Mouse (Mus musculus) ES-E14 (cell line): ENCODE data around the gene Fbxl5. TPM values are rescaled to one million over a fixed set of nuclear protein-coding genes. Genes with fewer than 3 reads are reported as not detected.

ENCODE experiments used
- DNase-seq: peaks from one replicate; pipeline ENCODE4 v3.0.0-alpha.2; 2013; ENCODE audit warnings: low read depth, low spot score
- H3K27ac ChIP-seq: 2 replicates; pipeline ENCODE4 v1.5.1; 2012; ENCODE audit warnings: low read depth, mild to moderate bottlenecking, low read length, moderate library complexity, mixed read lengths; ENCODE audit not compliant: poor library complexity, insufficient read depth, severe bottlenecking
- H3K36me3 ChIP-seq: 2 replicates; pipeline ENCODE4 v1.6.1; 2012; ENCODE audit warnings: mild to moderate bottlenecking, low read length, moderate library complexity, mixed read lengths; ENCODE audit not compliant: control insufficient read depth, poor library complexity, insufficient read depth, severe bottlenecking
- H3K4me1 ChIP-seq, 2 experiments: fragments of 150-350 bp in 1 of 2; sonication (generic) in 1 of 2; 2 replicates each; pipeline ENCODE4 v1.6.1; 2012; ENCODE audit warnings: low read length in 2 of 2, mild to moderate bottlenecking in 1 of 2, mixed read lengths in 1 of 2; ENCODE audit not compliant: control insufficient read depth in 2 of 2, insufficient read depth in 2 of 2, poor library complexity in 1 of 2
- H3K4me3 ChIP-seq, 2 experiments: fragments of 150-350 bp in 1 of 2; sonication (generic) in 1 of 2; 2 replicates each; pipeline ENCODE4 v1.5.1; 2012; ENCODE audit warnings: low read length in 2 of 2, low read depth in 1 of 2, mild to moderate bottlenecking in 1 of 2, mixed read lengths in 1 of 2; ENCODE audit not compliant: insufficient read depth in 1 of 2, poor library complexity in 1 of 2, severe bottlenecking in 1 of 2
- H3K9ac ChIP-seq: 2 replicates; pipeline ENCODE4 v1.6.1; 2012; ENCODE audit warnings: low read depth, mild to moderate bottlenecking, low read length, mixed read lengths; ENCODE audit not compliant: poor library complexity, insufficient read depth, severe bottlenecking
- H3K9me3 ChIP-seq: fragments of 150-350 bp; sonication (generic); 2 replicates; pipeline ENCODE4 v1.6.1; 2012; ENCODE audit warnings: low read depth, mild to moderate bottlenecking, low read length; ENCODE audit not compliant: control insufficient read depth, insufficient read depth
- CHD2 ChIP-seq: IDR thresholded peaks from 2 replicates; pipeline ENCODE4 v1.6.1; 2014; ENCODE audit warnings: mild to moderate bottlenecking, low read depth, low read length, inconsistent platforms
- HCFC1 ChIP-seq: IDR thresholded peaks from 2 replicates; pipeline ENCODE4 v1.6.1; 2012; ENCODE audit warnings: low read length, inconsistent platforms, borderline replicate concordance; ENCODE audit not compliant: insufficient read depth
- MAFK ChIP-seq: IDR thresholded peaks from 2 replicates; pipeline ENCODE4 v1.6.1; 2014; ENCODE audit warnings: mild to moderate bottlenecking, low read depth, low read length, inconsistent platforms; ENCODE audit not compliant: insufficient read depth
- ZC3H11A ChIP-seq: IDR thresholded peaks from 2 replicates; pipeline ENCODE4 v1.6.1; 2012; ENCODE audit warnings: low read depth, mild to moderate bottlenecking, inconsistent platforms, low read length, borderline replicate concordance
- ZNF384 ChIP-seq: IDR thresholded peaks from 2 replicates; pipeline ENCODE4 v1.6.1; 2012; ENCODE audit warnings: low read depth, low read length, inconsistent platforms
- in situ Hi-C, 2 experiments: fragments of 600-800 bp; cut with MboI; formaldehyde crosslinking; loops; one replicate each; pipeline ENCODE4 v1.15.1; 2025; ENCODE audit warnings: low sequenced_read_pairs in 2 of 2, inconsistent platforms in 1 of 2; ENCODE audit not compliant: unreplicated experiment in 2 of 2
- total RNA-seq: library from RNA; depleted of rRNA; stranded (reverse); fragments of 300-350 nt; gene quantifications from 2 replicates; pipeline ENCODE4 v1.2.3, GENCODE M21; 2012

Gene Fbxl5
- total RNA-seq, 1 experiment = 46.9 TPM

DNA sequence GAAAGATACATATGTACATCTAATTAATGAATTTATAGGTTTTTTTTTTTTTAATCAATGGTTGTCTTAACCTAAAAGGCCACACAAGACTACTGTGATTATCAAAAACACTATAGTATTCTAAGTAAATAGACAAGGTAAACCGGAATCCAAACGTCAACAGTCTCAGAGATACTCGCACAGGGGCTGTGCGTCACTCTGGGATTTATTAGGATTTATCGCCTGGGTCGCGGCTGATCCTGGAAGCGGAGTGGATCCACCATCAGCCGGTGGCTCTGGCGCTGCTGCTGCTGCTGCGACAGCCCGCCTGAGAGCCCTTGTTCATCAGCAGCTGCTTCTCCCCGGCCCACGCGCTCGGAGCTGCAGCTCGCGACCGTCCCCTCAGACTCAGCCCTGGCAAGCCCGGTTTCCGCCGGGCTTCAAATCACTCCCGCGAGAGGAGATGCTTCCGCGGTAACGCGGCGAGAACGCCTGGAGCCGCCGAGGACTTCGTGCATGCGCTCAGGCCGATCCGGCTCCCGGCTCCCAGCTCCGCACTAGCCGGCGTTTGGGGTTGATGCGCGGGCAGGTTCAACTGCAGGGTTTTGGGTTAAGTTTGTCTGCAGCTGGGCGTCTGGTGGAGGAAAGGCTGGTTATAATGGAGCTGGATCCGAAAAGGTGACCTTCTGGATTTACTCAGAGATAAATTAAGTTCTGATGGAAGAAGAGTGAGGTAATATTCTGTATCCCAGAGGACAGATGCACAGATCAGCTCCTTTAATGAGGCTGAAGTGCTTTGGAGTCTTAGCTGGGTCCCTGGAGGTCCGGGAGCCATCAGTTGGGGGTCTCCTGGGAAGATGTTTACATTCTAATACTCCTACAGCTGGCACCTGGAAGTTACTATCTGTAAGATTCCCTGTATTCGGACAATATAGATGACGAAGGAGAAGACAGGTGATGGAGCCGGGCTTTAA lies 13.4 kb downstream of the Fbxl5 start:
- in situ Hi-C loops = no loop called here

DNA sequence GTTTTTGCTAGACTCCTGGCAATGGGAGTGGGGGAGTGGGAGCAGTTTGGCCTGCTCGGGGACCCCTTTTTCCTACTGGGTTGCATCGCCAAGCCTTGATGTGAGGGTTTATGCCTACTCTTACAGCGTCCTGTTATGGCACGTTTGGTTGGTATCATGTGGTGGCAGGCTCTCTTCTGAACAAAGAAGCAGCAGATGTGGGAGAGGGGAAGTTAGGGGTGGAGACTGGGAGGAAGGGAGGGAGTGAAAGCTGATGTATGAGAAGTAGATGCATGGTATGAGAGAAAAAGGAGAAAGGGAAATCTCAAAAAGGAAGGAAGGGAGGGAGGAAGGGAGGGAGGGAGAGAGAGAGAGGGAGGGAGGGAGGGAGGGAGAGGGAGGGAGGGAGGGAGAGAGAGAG lies 14.5 kb downstream of the Fbxl5 start:
- Histone ChIP-seq H3K9ac (no peak overlapping the region), H3K4me3 (no peak overlapping the region), H3K27ac (no peak overlapping the region), H3K9me3 (no peaks in the 10 kb centered on the region), H3K4me1 (peaks cover 2 to 3% of the 10 kb centered on the region in 2 experiments; a peak in 2 of 4 replicates), H3K36me3 (no peaks in the 10 kb centered on the region)
- in situ Hi-C loops = no loop called here
- TF ChIP-seq ZC3H11A (no peak), HCFC1 (no peak), ZNF384 (no peak), MAFK (no peak), CHD2 (no peak)
- DNase-seq = no peak

More for the DNA sequence above, 13.4 kb downstream of the Fbxl5 start:
- Histone ChIP-seq H3K4me3 (peak overlapping the region; percentile 62 to 64), H3K36me3 (no peaks in the 10 kb centered on the region), H3K9ac (peak overlapping the region; percentile 79), H3K4me1 (peaks cover 2 to 3% of the 10 kb centered on the region in 2 experiments; a peak in 3 of 4 replicates), H3K9me3 (no peaks in the 10 kb centered on the region), H3K27ac (no peak overlapping the region)
- peak; percentile 97 for TF ChIP-seq CHD2
- TF ChIP-seq HCFC1 = no peak
- DNase-seq = peak; percentile 79

DNA sequence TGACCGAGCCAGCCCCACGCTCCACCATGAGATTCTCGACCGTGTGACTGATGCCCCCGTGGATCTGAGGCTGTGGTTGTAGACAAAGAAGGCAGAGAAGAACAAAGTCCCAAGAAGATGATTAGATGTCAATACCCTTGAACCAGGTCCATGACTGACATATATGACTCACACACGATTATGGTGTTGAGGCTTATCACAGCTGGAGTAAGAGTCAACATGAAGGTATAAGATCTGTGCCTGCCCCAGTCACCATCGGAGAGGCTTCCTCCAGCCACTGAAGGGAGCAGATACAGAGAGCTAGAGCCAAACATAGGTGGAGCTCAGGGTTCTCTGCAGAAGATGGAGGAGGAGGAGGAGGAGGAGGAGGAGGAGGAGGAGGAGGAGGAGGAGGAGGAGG lies 15.1 kb downstream of the Fbxl5 start:
- DNase-seq = no peak

DNA sequence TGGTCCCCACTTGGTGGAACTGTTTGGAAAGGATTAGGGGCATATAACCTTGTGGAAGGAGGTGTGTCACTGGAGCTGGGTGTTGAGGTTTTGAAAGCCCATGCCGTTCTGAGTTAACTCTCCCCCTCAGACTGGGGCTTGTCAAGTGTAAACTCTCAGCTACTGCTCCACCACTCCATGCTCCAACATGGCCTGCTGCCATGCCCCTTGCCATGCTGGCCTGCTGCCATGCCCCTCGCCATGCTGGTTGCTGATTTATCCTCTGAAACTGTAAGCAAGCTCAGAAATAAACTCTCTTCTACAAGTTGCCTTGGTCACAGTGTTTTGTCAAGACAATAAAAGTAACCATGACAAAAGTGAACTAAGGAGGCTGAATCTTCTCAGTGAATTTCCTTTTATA lies 16.0 kb downstream of the Fbxl5 start:
- no peak for DNase-seq
- H3K27ac ChIP-seq = no peak overlapping the region
- in situ Hi-C loops = no loop called here

More for the DNA sequence above, 15.1 kb downstream of the Fbxl5 start:
- H3K4me1 ChIP-seq = peaks cover 2 to 3% of the 10 kb centered on the region in 2 experiments; a peak in 2 of 4 replicates
- H3K9ac ChIP-seq = no peak overlapping the region
- H3K9me3 ChIP-seq = no peaks in the 10 kb centered on the region
- no peak for TF ChIP-seq MAFK
- TF ChIP-seq ZC3H11A = no peak
- no peak for TF ChIP-seq HCFC1
- no peak for TF ChIP-seq CHD2
- TF ChIP-seq ZNF384 = no peak
- in situ Hi-C loops = no loop called here
- no peaks in the 10 kb centered on the region for H3K36me3 ChIP-seq
- no peak overlapping the region for H3K4me3 ChIP-seq
- no peak overlapping the region for H3K27ac ChIP-seq

More for the DNA sequence above, 16.0 kb downstream of the Fbxl5 start:
- TF ChIP-seq ZC3H11A (no peak), HCFC1 (no peak), CHD2 (no peak), MAFK (no peak), ZNF384 (no peak)
- Histone ChIP-seq H3K36me3 (no peaks in the 10 kb centered on the region), H3K9me3 (no peaks in the 10 kb centered on the region), H3K4me3 (no peak overlapping the region), H3K9ac (no peak overlapping the region), H3K4me1 (peaks cover 2 to 3% of the 10 kb centered on the region in 2 experiments; a peak in 2 of 4 replicates)
